Mouse (Mus musculus) left cerebral cortex, postnatal 36 days (tissue): ENCODE results near the gene Ppp1r16b. TPM values are rescaled to one million over a fixed set of nuclear protein-coding genes. Genes with fewer than 3 reads are reported as not detected.

Experiments used
- DNase-seq, 2 experiments: peaks; one replicate each; pipeline ENCODE4 v3.0.0; 2021 to 2022; ENCODE audit warnings: low spot score in 2 of 2, mixed read lengths in 1 of 2
- intact Hi-C: fragments of 180-260 bp; cut with DNase I; formaldehyde crosslinking; loops from one replicate; pipeline ENCODE4 v1.15.1; 2025
- total RNA-seq, 2 experiments: library from RNA; stranded (reverse); gene quantifications; 2 replicates each; pipeline ENCODE4 v1.2.3; 2021

The Ppp1r16b gene
- total RNA-seq: 100 to 1,000 TPM; 125 to 129 TPM

GRCm38 (mm10) chr2:158665098-158665497 lies at the start of gene Ppp1r16b:
TSS of gene Ppp1r16b (plus strand) at chr2:158665398.
- DNase-seq: no peak
- intact Hi-C loops: loop anchor here (5.0 kb wide), 2 partner anchors 42 to 182 kb away; no protein-coding TSS in a partner anchor

GRCm38 (mm10) chr2:158615702-158616101 lies 49.5 kb upstream of the Ppp1r16b start:
- DNase-seq: no peak
- intact Hi-C loops: no loop called here

GRCm38 (mm10) chr2:158616296-158616695 lies 48.9 kb upstream of the Ppp1r16b start:
- intact Hi-C loops: no loop called here
- DNase-seq: no peak

GRCm38 (mm10) chr2:158616790-158617189 lies 48.4 kb upstream of the Ppp1r16b start:
- intact Hi-C loops: no loop called here
- no peak for DNase-seq

DNA sequence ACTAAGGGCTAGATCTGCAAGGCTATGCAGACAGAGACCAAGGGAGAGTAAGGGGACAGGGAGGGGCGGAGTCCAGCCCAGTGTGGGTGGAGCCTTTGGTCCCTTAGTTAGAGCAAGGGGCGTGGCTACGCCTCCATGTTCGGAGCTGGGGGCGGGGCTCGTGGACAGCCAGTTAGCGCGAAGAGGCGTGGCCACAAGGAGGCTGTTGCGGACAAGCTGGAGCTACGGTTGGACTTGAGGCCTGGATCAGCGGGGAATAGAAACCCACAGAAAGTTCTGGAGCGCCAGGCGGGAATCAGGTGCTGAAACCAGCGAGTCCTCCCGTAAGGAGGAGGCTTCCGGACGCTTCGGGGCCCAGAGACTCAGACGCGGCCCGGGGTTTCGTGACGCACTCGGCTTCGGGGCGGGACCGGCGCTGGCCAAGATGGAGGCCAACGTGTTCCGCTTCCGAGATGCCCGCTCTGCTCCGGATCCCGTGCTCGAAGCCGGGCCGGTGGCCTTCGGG lies 40.4 kb upstream of the Ppp1r16b start, which contains the start of gene Actr5:
Gene Actr5 (plus strand): TSS at position 171 of the 505 bp plus-strand sequence.
- DNase-seq: peak; percentile 87 to 89
- intact Hi-C loops: no loop called here

DNA sequence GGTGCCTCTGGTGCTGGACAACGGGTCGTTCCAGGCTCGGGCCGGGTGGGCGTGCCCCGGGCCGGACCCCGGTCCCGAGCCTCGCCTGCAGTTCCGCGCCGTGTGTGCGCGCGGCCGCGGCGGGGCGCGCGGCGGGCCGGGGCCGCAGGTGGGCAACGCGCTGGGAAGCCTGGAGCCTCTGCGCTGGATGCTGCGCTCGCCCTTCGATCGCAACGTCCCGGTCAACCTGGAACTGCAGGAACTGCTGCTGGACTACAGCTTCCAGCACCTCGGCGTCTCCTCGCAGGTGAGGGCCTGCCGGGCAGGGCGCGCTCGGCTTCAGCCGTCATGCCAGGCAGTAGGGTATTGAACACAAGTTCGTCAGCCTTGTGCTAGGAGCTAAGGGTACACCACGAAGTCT lies 40.0 kb upstream of the Ppp1r16b start:
- intact Hi-C loops: no loop called here
- no peak for DNase-seq

- intact Hi-C loops: loop anchor here (2.0 kb wide), 1 partner anchor 75 kb away; no protein-coding TSS in a partner anchor
- no peak for DNase-seq
These were observed 39.5 kb upstream of the Ppp1r16b start for GRCm38 (mm10) chr2:158625697-158626096.

DNA sequence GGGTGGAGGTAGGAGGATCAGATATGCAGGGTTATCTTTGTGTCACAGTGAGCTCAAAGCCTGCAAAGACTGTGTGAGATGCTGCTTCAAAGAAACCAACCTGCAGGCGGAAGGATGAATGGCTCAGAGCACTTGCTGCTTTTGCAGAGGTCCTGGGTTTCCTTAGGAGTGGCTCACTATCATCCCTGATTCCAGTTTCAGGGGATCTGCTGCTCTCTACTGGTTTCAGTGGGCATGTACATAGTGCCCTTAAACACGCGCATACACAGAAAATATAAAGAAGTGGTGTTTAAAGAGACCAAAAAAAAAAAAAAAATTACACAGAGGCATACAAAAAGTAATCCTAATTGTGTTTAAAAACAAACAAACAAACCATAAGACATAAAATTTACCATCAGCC lies 36.3 kb upstream of the Ppp1r16b start:
- DNase-seq: no peak
- intact Hi-C loops: no loop called here

DNA sequence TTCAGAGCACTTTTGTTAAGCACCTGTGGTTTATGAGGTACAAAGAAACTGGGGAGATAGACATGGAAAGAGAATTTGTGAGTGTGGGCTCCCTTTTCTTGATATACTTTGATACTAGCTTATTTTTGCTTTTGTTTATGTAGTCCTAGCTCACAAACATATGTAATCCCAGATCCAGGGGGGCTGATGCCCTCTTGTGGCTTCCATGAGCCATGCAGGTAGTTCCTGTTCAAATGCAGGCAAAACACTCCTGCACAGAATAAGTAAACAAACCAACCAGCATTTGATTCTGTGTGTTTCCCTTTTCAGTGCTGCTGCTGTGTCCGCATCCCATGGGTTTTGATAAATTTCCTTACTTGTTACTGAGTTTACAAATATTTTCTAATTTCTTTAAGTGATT lies 35.8 kb upstream of the Ppp1r16b start:
- intact Hi-C loops: no loop called here
- DNase-seq: no peak

GRCm38 (mm10) chr2:158631873-158632272 lies 33.3 kb upstream of the Ppp1r16b start:
- intact Hi-C loops: no loop called here
- no peak for DNase-seq

- DNase-seq: peak; percentile 71
- intact Hi-C loops: loop anchor here (5.0 kb wide), 1 partner anchor 95 kb away; no protein-coding TSS in a partner anchor
These were observed 23.3 kb upstream of the Ppp1r16b start for GRCm38 (mm10) chr2:158641869-158642268.

- intact Hi-C loops: loop anchor here (5.0 kb wide), 1 partner anchor 95 kb away; no protein-coding TSS in a partner anchor
- peak; percentile 38 to 44 for DNase-seq
These were observed 22.6 kb upstream of the Ppp1r16b start for GRCm38 (mm10) chr2:158642587-158642986.

GRCm38 (mm10) chr2:158643791-158644190 lies 21.4 kb upstream of the Ppp1r16b start:
- intact Hi-C loops: loop anchor here (5.0 kb wide), 1 partner anchor 96 kb away; no protein-coding TSS in a partner anchor
- peak; percentile 48 to 60 for DNase-seq

GRCm38 (mm10) chr2:158651159-158651908 lies 13.9 kb upstream of the Ppp1r16b start:
- intact Hi-C loops: no loop called here
- DNase-seq: no peak

DNA sequence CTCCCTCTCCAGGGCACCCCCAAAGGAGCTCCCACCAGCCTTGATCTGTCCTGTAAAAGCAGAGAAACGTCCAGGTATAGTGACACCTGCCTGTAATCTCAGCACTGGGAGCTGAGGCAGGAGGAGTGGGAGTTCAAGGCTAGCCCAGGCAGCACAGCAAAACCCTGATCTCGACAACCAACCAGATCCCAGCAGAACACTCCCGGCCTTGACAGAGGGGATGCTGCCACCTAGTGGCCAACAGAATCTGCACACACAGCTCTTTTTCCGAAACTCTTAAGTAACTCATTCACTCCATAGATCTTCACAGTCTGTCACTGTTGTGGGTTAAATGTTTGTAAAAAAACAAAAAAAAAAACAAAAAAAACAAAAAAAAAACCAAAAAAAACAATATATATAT lies 12.2 kb upstream of the Ppp1r16b start:
- intact Hi-C loops: no loop called here
- DNase-seq: peak; percentile 78 to 84

- no peak for DNase-seq
- intact Hi-C loops: no loop called here
These were observed 10.5 kb upstream of the Ppp1r16b start for GRCm38 (mm10) chr2:158654717-158655116.

DNA sequence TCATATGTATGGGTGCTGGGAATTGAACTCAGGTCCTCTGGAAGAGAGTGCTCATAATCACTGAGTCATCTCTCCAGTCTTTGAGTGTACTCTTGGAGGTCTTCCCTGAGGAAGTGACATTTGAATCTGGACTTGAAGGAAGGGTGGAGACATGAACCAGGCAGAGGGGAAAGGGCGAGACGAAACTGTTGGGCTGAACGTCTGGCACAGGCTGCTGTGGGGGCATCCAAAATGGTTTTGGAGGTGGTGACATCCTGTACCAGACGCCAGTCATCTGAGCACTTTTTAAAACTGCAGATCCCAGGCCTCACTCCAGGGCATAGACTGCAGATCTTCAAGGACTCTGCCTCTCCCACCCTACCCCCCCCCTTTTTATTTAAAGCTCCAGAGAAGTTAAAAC lies 9.4 kb upstream of the Ppp1r16b start:
- DNase-seq: no peak
- intact Hi-C loops: no loop called here

- intact Hi-C loops: no loop called here
- DNase-seq: no peak
These were observed 6.4 kb upstream of the Ppp1r16b start for GRCm38 (mm10) chr2:158658822-158659221.

- intact Hi-C loops: no loop called here
- DNase-seq: no peak
These were observed 5.9 kb upstream of the Ppp1r16b start for GRCm38 (mm10) chr2:158659346-158659745.

DNA sequence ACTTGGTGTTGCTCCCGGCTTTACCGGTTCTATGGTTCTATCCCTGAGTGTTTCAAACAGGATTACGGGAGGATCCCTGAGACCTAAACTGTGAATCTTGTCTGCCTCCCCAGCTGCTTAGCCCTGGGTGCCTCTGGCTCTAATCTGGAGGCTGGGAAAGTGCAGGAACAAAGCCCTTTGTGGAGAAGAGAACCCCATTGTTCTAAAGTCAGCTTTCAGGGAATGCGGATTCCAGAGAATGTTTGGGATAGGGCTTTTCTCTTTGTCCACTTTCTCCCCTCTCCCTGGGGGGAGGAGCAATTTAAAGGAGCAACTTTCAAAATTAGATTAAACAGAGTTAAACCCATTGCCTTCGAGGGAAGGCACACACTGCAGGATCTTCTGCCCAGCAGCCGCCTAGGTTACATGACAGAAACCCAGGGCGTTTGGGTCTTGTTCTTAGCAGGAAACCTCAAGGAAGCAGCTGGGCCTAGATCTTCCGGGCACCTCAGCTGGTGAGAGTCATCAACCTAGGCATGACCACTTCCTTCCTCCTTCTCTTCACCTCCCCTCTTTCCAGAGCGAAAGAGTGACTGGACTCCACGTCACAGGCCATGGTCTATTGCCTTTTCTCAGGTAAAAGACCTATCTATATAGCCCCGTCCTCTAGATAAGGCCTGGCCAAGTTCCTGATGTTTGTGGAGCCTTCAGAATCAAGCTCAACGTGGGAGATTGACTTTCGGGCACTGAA lies 1.0 kb downstream of the Ppp1r16b start:
- intact Hi-C loops: loop anchor here (5.0 kb wide), 2 partner anchors 41 to 181 kb away; no protein-coding TSS in a partner anchor
- no peak for DNase-seq
